Mouse (Mus musculus) left cerebral cortex, postnatal 36 days (tissue): ENCODE data around the gene Panx3. TPM values are rescaled to one million over a fixed set of nuclear protein-coding genes. Genes with fewer than 3 reads are reported as not detected.

ENCODE experiments used
- DNase-seq, 2 experiments: peaks; one replicate each; pipeline ENCODE4 v3.0.0; 2021 to 2022; ENCODE audit warnings: low spot score in 2 of 2, mixed read lengths in 1 of 2
- intact Hi-C: fragments of 180-260 bp; cut with DNase I; formaldehyde crosslinking; loops from one replicate; pipeline ENCODE4 v1.15.1; 2025
- total RNA-seq, 2 experiments: library from RNA; stranded (reverse); gene quantifications; 2 replicates each; pipeline ENCODE4 v1.2.3; 2021

Panx3 gene
- total RNA-seq = not detected

- intact Hi-C loops = no loop called here
- DNase-seq = no peak
Observed at GRCm38 (mm10) chr9:37669115-37669514, at the start of gene Panx3. Gene Panx3 (minus strand): TSS chr9:37669235.

- intact Hi-C loops = no loop called here
- no peak for DNase-seq
Observed at GRCm38 (mm10) chr9:37716150-37716549, 47.1 kb upstream of the Panx3 start, which contains the start of gene Olfr160. Gene Olfr160 (minus strand): TSS chr9:37716250.

GRCm38 (mm10) chr9:37689970-37690686 lies 21.1 kb upstream of the Panx3 start:
- DNase-seq = no peak

GRCm38 (mm10) chr9:37687941-37688303 lies 18.9 kb upstream of the Panx3 start:
- intact Hi-C loops = no loop called here
- no peak for DNase-seq

More at GRCm38 (mm10) chr9:37689970-37690686, 21.1 kb upstream of the Panx3 start:
- intact Hi-C loops = loop anchor here (2.0 kb wide), 1 partner anchor 243 kb away; no protein-coding TSS in a partner anchor

GRCm38 (mm10) chr9:37687288-37687940 lies 18.4 kb upstream of the Panx3 start:
- intact Hi-C loops = no loop called here
- no peak for DNase-seq

- peak in 1 of 2 experiments; percentile 31 for DNase-seq
- intact Hi-C loops = no loop called here
Observed at GRCm38 (mm10) chr9:37681123-37681522, 12.1 kb upstream of the Panx3 start.

GRCm38 (mm10) chr9:37675287-37675686 lies 6.3 kb upstream of the Panx3 start:
- peak; percentile 44 to 60 for DNase-seq
- intact Hi-C loops = loop anchor here (10.0 kb wide), 1 partner anchor 140 kb away; no protein-coding TSS in a partner anchor

- intact Hi-C loops = loop anchor here (10.0 kb wide), 1 partner anchor 145 kb away; no protein-coding TSS in a partner anchor
- DNase-seq = no peak
Observed at GRCm38 (mm10) chr9:37670261-37670660, 1.2 kb upstream of the Panx3 start.

- no peak for DNase-seq
- intact Hi-C loops = loop anchor here (10.0 kb wide), 1 partner anchor 145 kb away; no protein-coding TSS in a partner anchor
Observed at GRCm38 (mm10) chr9:37669678-37670077, 643 bp upstream of the Panx3 start.

- no peak for DNase-seq
- intact Hi-C loops = no loop called here
Observed at GRCm38 (mm10) chr9:37666045-37666444, 3.0 kb downstream of the Panx3 start.

- intact Hi-C loops = no loop called here
Observed at GRCm38 (mm10) chr9:37664604-37665003, 4.4 kb downstream of the Panx3 start.

GRCm38 (mm10) chr9:37663210-37663609 lies 5.8 kb downstream of the Panx3 start:
- intact Hi-C loops = no loop called here
- DNase-seq = no peak

More at GRCm38 (mm10) chr9:37664604-37665003, 4.4 kb downstream of the Panx3 start:
- DNase-seq = no peak

GRCm38 (mm10) chr9:37659413-37659812 lies 9.6 kb downstream of the Panx3 start:
- DNase-seq = no peak
- intact Hi-C loops = no loop called here

- intact Hi-C loops = no loop called here
- DNase-seq = peak; percentile 85 to 86
Observed at GRCm38 (mm10) chr9:37656931-37657481, 12.0 kb downstream of the Panx3 start, which contains the start of gene Tbrg1. Gene Tbrg1 (minus strand): TSS chr9:37657312.

- intact Hi-C loops = no loop called here
Observed at GRCm38 (mm10) chr9:37656439-37656881, 12.6 kb downstream of the Panx3 start.

GRCm38 (mm10) chr9:37655961-37656360 lies 13.1 kb downstream of the Panx3 start:
- no peak for DNase-seq
- intact Hi-C loops = no loop called here

More at GRCm38 (mm10) chr9:37656439-37656881, 12.6 kb downstream of the Panx3 start:
- DNase-seq = no peak

- DNase-seq = no peak
- intact Hi-C loops = no loop called here
Observed at GRCm38 (mm10) chr9:37653836-37654235, 15.2 kb downstream of the Panx3 start.

- intact Hi-C loops = no loop called here
Observed at GRCm38 (mm10) chr9:37650639-37651038, 18.4 kb downstream of the Panx3 start.

GRCm38 (mm10) chr9:37646246-37646645 lies 22.8 kb downstream of the Panx3 start:
- intact Hi-C loops = no loop called here
- no peak for DNase-seq

More at GRCm38 (mm10) chr9:37650639-37651038, 18.4 kb downstream of the Panx3 start:
- DNase-seq = no peak

GRCm38 (mm10) chr9:37638721-37639120 lies 30.3 kb downstream of the Panx3 start:
- intact Hi-C loops = no loop called here
- no peak for DNase-seq
